Mouse (Mus musculus) stomach, embryonic 14.5 days (tissue): ENCODE data around the gene Fdx1l. TPM values are rescaled to one million over a fixed set of nuclear protein-coding genes. Genes with fewer than 3 reads are reported as not detected.

ENCODE experiments used
- ATAC-seq: fragments of 200-750 bp; cut with Nextera tagmentation; 2 replicates; pipeline ENCODE4 v1.8.0; 2017; ENCODE audit warnings: low read depth, moderate TSS enrichment; ENCODE audit not compliant: insufficient number of reproducible peaks, insufficient read depth, low FRiP score
- H3K27ac ChIP-seq: fragments of 300-500 bp; sonication (generic); 2 replicates; pipeline ENCODE4 v1.5.1; 2014; ENCODE audit warnings: mild to moderate bottlenecking, low read length, moderate library complexity, mixed read lengths
- H3K27me3 ChIP-seq: fragments of 300-500 bp; sonication (generic); 2 replicates; pipeline ENCODE4 v1.6.1; 2014; ENCODE audit warnings: low read length, control low read depth, mixed read lengths; ENCODE audit not compliant: control insufficient read depth, insufficient read depth
- H3K36me3 ChIP-seq: fragments of 300-500 bp; sonication (generic); 2 replicates; pipeline ENCODE4 v1.6.1; 2014; ENCODE audit warnings: mild to moderate bottlenecking, control low read depth, low read length, moderate library complexity, mixed read lengths; ENCODE audit not compliant: control insufficient read depth, insufficient read depth
- H3K4me1 ChIP-seq: fragments of 300-500 bp; sonication (generic); 2 replicates; pipeline ENCODE4 v1.6.1; 2014; ENCODE audit warnings: low read length, control low read depth, mixed read lengths; ENCODE audit not compliant: control insufficient read depth, insufficient read depth
- H3K4me2 ChIP-seq: fragments of 300-500 bp; sonication (generic); replicated peaks from 2 replicates; pipeline ENCODE4 v1.6.1; 2014; ENCODE audit warnings: low read depth, low read length, control low read depth
- H3K4me3 ChIP-seq: fragments of 300-500 bp; sonication (generic); 2 replicates; pipeline ENCODE4 v1.5.1; 2014; ENCODE audit warnings: low read depth, low read length, control low read depth
- H3K9ac ChIP-seq: fragments of 300-500 bp; sonication (generic); replicated peaks from 2 replicates; pipeline ENCODE4 v1.6.1; 2014; ENCODE audit warnings: low read depth, mild to moderate bottlenecking, control low read depth, low read length, moderate library complexity, mixed read lengths
- H3K9me3 ChIP-seq: fragments of 300-500 bp; sonication (generic); 2 replicates; pipeline ENCODE4 v1.6.1; 2016; ENCODE audit warnings: low read depth, low read length, control low read depth; ENCODE audit not compliant: control insufficient read depth
- WGBS: fragments of 180-500 bp; shearing (Covaris S2); extraction: QIAGEN DNeasy Blood & Tissue Kit; methylation state at CpG from one replicate; pipeline ENCODE4 v1.1.7; 2014; 5-methylcytosine and 5-hydroxymethylcytosine counted together
- polyA plus RNA-seq: library from polyadenylated mRNA; unstranded; fragments of >200 nt; fragmentation: Nextera tagmentation; extraction: Ambion mirVana; gene quantifications from 2 replicates; pipeline ENCODE4 v1.2.1, GENCODE M21; 2014

Fdx1l gene
- polyA plus RNA-seq, 1 experiment from 2014 or later = 56.4 TPM

GRCm38 (mm10) chr9:21090537-21090936 lies 17.1 kb upstream of the Fdx1l start:
- Histone ChIP-seq H3K4me2 (peak overlapping the region; percentile 88), H3K36me3 (peaks cover 41% of the 10 kb centered on the region), H3K9me3 (no peaks in the 10 kb centered on the region), H3K4me3 (peak overlapping the region; percentile 71), H3K9ac (peak overlapping the region; percentile 71; the same call in 1 of the 2 replicates), H3K4me1 (peaks cover 9% of the 10 kb centered on the region), H3K27me3 (no peaks in the 10 kb centered on the region), H3K27ac (no peak overlapping the region)
- no peak for ATAC-seq
- 93% methylated on average over 1 of the region's 1 CpGs for WGBS

- Histone ChIP-seq H3K27ac (no peak overlapping the region), H3K4me2 (no peak overlapping the region), H3K36me3 (peaks cover 91% of the 10 kb centered on the region), H3K9me3 (no peaks in the 10 kb centered on the region), H3K4me1 (no peaks in the 10 kb centered on the region), H3K4me3 (no peak overlapping the region), H3K9ac (no peak overlapping the region), H3K27me3 (no peaks in the 10 kb centered on the region)
- 92% methylated on average over 3 of the region's 3 CpGs for WGBS
- no peak for ATAC-seq
These were observed 9.9 kb upstream of the Fdx1l start for GRCm38 (mm10) chr9:21083324-21083723.

GRCm38 (mm10) chr9:21081127-21081526 lies 7.7 kb upstream of the Fdx1l start:
- H3K4me3 ChIP-seq = no peak overlapping the region
- H3K27ac ChIP-seq = no peak overlapping the region
- no peaks in the 10 kb centered on the region for H3K27me3 ChIP-seq
- no peak for ATAC-seq
- no peak overlapping the region for H3K9ac ChIP-seq
- H3K36me3 ChIP-seq = peaks cover 91% of the 10 kb centered on the region
- H3K4me1 ChIP-seq = no peaks in the 10 kb centered on the region
- H3K4me2 ChIP-seq = no peak overlapping the region
- 90% methylated on average over 9 of the region's 9 CpGs for WGBS
- no peaks in the 10 kb centered on the region for H3K9me3 ChIP-seq

- no peaks in the 10 kb centered on the region for H3K9me3 ChIP-seq
- ATAC-seq = no peak
- peaks cover 7% of the 10 kb centered on the region; the same call in 1 of the 2 replicates for H3K4me1 ChIP-seq
- no peak overlapping the region for H3K4me2 ChIP-seq
- H3K36me3 ChIP-seq = peaks cover 53% of the 10 kb centered on the region
- H3K4me3 ChIP-seq = no peak overlapping the region
- H3K9ac ChIP-seq = no peak overlapping the region
- no peak overlapping the region for H3K27ac ChIP-seq
- H3K27me3 ChIP-seq = no peaks in the 10 kb centered on the region
- 93% methylated on average over 3 of the region's 3 CpGs for WGBS
These were observed 2.2 kb upstream of the Fdx1l start for GRCm38 (mm10) chr9:21075625-21076024.

- Histone ChIP-seq H3K36me3 (peaks cover 44% of the 10 kb centered on the region), H3K9ac (no peak overlapping the region), H3K27me3 (no peaks in the 10 kb centered on the region), H3K4me3 (no peak overlapping the region), H3K4me2 (no peak overlapping the region), H3K27ac (no peak overlapping the region), H3K9me3 (no peaks in the 10 kb centered on the region), H3K4me1 (peaks cover 7% of the 10 kb centered on the region; the same call in 1 of the 2 replicates)
- no peak for ATAC-seq
- 62% methylated on average over 1 of the region's 1 CpGs for WGBS
These were observed 759 bp upstream of the Fdx1l start for GRCm38 (mm10) chr9:21074173-21074572.

GRCm38 (mm10) chr9:21072641-21073040 lies 773 bp downstream of the Fdx1l start:
- WGBS = 12% methylated on average over 4 of the region's 4 CpGs
- peak overlapping the region; percentile 70 for H3K9ac ChIP-seq
- peak; percentile 26; the same call in 1 of the 2 replicates for ATAC-seq
- peak overlapping the region; percentile 49 for H3K4me3 ChIP-seq
- no peak overlapping the region; the same call in 1 of the 2 replicates for H3K27ac ChIP-seq
- no peaks in the 10 kb centered on the region for H3K27me3 ChIP-seq
- H3K9me3 ChIP-seq = no peaks in the 10 kb centered on the region
- peaks cover 34% of the 10 kb centered on the region for H3K36me3 ChIP-seq
- H3K4me1 ChIP-seq = peaks cover 7% of the 10 kb centered on the region; the same call in 1 of the 2 replicates
- H3K4me2 ChIP-seq = peak overlapping the region; percentile 67

GRCm38 (mm10) chr9:21067006-21067684 lies 6.3 kb downstream of the Fdx1l start, which contains the start of gene Zglp1:
Zglp1 (minus strand) TSS chr9:21067093.
- Histone ChIP-seq H3K4me1 (peaks cover under 1% of the 10 kb centered on the region; the same call in 1 of the 2 replicates), H3K27me3 (no peaks in the 10 kb centered on the region), H3K4me3 (no peak within 1 kb of the TSS), H3K27ac (no peak within 1 kb of the TSS), H3K9me3 (no peaks in the 10 kb centered on the region), H3K36me3 (peaks cover 24% of the 10 kb centered on the region), H3K4me2 (no peak within 1 kb of the TSS), H3K9ac (no peak within 1 kb of the TSS)
- ATAC-seq = no peak
- WGBS = 85% methylated on average over 27 of the region's 27 CpGs

GRCm38 (mm10) chr9:21062928-21063327 lies 10.5 kb downstream of the Fdx1l start:
- H3K27me3 ChIP-seq = no peaks in the 10 kb centered on the region
- peaks cover 17% of the 10 kb centered on the region for H3K36me3 ChIP-seq
- H3K9ac ChIP-seq = no peak overlapping the region
- no peak overlapping the region for H3K4me3 ChIP-seq
- H3K9me3 ChIP-seq = no peaks in the 10 kb centered on the region
- 83% methylated on average over 2 of the region's 2 CpGs for WGBS
- no peak overlapping the region for H3K4me2 ChIP-seq
- H3K27ac ChIP-seq = no peak overlapping the region
- H3K4me1 ChIP-seq = no peaks in the 10 kb centered on the region
- ATAC-seq = no peak
